Mouse (Mus musculus): ENCODE results near the gene Padi1.

- TF ChIP-seq CTCF (IDR thresholded peaks at IDR 0.05) (no peak), EP300 (IDR thresholded peaks at IDR 0.05) (no peak)
Observed at GRCm38 (mm10) chr4:140880207-140880606, 34.6 kb upstream of the Padi1 start.
